Mouse (Mus musculus): Measurements from ENCODE around the gene Vpreb3. TPM values are rescaled to one million over a fixed set of nuclear protein-coding genes. Genes with fewer than 3 reads are reported as not detected.

The Vpreb3 gene
- total RNA-seq (2021): not detected in 2 replicates
- long read RNA-seq: 0 reads

DNA sequence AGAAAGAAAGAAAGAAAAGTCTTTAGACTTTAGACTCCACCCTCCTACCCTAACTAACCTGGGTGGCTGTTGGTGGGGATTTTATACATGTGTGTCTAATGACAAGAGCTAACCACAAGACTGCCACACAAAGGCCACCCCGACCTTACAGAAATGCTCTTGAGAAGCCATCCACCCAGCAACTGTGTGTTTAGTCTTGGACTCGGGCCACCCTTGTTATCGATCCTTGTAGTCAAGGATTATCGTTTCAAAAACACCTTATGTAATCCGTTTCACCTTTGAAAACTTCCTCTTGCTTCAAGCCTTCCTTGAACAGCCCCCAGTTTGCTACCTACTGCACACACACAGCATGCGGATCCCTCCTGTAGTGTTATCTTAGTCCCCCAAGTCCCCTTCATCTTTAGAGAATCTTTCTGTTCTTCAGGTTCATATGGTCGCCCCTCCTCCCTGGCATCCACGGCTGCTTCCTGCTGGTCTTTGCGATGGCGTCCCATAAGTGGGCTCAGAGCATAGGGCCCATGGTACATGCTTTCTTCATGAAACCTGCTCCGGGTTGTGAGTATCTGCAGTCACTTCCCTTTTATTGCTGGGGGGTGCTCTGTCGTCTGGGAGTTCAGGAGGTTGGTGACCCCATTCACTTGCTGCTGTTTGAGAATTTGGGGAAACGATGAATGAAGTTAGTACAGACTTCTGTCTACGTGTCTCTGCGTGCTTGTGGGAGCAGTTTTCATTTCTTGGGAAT, at the start of gene Vpreb3:
Gene Vpreb3 (plus strand): TSS at position 322 of the 742 bp plus-strand sequence.
- no peak for DNase-seq

DNA sequence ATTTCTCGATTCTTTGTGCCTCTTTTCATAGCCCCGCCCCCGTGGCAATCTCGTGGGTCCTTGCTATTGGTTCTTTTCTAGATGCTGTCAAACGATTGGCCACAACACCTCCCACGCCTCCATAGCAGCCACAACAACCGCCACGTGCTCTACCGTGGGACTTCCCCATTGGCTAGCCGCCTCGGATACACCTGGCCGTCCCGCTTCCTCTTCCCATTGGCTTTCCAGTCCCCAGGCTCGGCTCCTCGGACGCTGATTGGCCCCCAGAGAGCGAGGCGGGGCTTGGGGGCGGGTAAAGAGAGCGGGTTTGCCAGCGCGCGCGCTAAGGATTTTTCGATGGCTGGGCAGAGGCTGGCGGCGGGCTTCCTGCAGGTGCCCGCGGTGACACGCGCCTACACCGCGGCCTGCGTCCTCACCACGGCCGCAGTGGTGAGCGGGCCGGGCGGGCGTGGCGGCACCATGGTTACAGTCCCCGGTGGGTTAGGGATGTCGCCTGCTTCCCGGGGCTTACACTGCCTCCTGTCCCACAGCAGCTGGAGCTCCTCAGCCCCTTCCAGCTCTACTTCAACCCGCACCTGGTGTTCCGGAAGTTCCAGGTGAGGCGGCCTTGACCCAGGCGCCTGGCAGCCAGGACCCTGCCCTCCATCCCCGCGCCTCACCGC, 49.6 kb upstream of the Vpreb3 start, which contains the start of gene Derl3:
Gene Derl3 (plus strand): TSS at position 325 of the 662 bp plus-strand sequence.
- peak; percentile 94 for DNase-seq

DNA sequence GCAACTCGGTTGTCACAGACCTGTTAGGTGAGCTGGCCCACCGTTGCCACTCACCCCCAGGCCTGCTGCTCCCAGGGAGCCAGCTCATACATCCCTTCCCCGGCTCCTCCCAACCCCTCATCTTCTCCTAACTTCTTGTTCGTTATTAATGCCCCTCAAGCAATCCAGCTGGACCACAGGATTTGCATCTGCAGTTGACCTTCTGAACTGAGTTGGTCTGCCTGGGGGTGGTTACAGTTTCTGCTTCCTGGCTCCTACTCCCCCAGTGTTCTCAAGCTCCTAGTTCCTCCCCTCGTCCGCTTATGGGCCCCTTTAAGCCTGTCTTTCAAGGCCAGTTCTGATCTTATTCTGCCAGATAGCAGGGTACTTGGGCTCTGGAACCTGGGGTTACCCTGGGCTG, 48.3 kb upstream of the Vpreb3 start:
- DNase-seq: no peak

DNA sequence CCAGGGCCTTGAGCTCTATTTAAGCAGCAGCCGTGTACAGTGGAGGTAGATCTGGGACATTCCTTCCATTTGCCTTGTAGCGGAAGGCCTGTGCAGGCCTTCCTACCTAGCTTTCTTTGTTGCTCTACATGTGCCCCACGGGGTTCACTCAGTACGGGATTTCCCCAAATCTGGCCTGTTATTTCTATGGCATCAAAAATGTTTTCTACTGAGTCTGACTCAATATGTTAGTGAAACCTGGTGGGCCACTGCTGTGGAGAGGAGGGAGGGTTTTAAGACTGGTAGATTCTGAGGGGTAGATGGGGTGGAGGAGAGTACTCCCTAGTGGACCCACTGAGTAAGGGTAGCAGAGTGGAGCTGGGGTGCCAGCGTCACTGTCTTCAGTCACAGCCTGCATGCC, 47.1 kb upstream of the Vpreb3 start:
- no peak for DNase-seq

DNA sequence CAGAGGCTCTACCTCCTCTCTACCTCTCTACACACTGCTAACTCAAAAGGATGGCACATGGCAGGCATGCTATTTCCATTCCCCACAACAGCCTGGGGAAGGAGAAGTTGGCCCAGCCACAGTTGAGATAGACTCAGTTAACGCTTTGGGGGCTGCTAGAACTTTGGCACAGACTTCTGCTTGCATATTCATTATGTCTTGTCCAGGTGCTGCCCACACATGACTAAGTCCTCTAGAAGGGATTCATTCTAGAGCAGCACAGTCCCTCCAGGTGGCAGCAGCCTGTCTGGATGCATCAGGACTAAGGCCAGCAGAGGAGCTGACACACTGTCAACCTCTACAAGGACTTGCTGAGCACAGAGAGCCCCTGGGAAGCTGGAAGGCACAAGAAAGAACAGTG, 46.6 kb upstream of the Vpreb3 start:
- DNase-seq: no peak

DNA sequence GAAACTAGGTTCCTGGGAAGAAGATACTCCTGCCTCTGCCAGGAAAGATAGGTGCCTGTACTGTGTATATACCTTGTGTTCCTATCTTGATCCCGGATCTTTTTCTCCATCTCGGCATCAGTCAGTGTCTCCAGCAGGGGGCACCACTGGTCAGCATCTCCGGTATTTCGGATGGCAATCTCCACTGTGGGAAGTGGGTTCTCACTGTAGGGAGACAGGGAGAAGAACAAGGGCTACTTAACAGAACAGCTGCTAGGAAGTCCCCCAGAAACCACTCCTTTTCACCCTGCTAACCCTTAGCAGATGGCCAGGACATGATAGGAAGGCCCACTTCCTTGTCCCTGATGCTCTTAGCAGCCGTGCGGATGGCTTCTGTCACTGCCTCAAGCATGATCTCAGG, 45.5 kb upstream of the Vpreb3 start:
- peak; percentile 81 for DNase-seq

DNA sequence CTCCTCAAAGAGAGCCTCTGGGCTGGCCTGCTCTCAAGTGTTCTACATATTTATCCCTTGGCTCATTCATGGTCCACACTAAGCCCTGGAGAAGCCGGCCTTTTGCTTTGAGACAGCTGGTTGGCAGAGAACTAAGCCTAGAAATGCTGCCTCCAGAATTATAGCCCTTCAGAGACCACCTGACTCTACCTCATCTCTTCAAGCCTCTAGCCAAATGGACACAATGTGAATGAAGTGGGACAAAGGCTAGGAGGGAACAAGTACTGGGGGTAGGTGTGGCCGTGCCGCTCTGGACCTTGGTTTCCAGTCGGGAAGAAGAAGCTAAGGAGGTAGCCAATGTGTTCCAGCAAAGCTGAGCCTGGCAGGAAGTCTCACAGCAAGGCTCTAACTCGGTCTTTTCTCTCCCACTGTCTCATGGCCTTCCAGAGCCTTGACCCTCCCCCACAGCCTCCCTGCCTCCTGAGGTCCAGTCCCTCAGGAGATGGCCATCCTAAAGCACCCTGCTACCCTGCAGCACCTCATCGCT, 44.8 kb upstream of the Vpreb3 start:
- DNase-seq: no peak

DNA sequence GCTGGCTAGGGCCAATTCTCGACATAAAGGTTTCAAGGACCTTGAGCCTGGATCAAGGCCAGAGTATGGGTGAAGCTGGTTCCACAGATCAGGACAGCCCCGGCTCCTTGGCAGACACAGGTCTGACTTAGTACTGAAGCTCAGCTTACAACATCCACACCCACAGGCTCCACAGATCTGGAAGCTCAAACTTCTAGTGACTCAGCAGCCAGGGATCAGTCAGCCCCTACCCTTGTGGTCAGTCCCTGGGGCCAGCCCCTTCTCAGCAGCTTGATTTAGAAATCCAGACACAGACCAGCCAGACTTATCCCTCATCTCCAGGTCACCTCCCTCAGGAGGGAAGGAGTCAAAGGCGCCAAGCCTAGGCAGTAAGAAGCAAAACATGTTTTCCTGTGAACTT, 44.0 kb upstream of the Vpreb3 start:
- DNase-seq: peak; percentile 65

DNA sequence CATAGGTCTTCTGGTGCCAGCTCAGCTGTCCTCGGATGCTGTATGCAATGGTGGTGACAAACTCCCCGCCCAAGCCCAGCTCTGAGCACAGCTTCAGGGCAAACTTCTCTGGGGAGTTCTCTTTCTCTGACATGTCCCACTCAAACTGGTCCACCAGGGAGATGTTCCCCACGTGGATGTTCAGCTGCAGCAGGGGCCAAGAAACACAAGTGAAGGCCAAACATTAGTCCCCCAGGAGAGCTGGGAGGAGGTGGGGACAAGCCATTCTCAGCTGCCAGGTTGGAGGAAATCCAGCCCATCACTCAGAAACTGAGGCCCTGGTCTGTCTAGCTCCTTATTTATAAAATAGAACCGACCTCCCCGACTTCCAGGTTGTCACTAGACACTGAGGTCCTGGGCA, 38.5 kb upstream of the Vpreb3 start:
- DNase-seq: no peak

DNA sequence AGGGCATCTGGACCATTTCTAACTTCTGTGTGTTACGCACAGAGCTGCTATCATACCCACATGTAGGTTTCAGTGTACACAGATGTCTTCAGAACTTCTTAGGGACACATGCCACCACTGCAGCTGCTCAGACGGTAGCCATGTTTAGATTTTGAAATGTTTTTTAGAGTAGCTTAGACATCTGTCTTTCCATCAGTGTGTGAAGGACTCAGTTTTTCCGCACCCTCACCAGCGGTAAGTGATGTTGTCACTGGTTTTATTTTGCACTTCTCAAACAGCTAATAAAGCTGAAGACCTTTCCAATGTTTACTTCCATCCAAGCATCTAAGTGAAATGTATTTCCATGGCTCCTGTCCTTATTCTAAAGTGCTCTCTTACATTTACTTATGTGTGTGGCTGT, 36.0 kb upstream of the Vpreb3 start:
- DNase-seq: no peak

DNA sequence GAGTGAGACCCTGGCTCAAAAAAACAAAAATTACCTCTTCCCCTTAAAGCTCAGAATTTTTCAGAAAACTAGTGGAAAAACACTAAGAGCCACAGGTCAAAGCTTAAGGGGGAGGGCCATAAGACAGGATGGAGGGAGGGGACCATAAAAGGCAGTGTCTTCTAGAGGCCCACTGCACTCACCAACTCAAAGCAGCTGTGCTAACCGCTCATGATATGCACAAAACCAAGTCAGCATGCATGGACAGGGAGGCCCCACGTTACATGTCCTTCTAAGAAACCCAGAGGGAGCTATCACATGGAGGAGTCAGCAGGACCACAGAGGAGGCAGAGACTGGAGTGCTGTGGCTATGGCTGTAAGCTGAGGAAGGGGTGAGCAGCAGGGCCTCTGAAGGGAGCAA, 32.2 kb upstream of the Vpreb3 start:
- no peak for DNase-seq

DNA sequence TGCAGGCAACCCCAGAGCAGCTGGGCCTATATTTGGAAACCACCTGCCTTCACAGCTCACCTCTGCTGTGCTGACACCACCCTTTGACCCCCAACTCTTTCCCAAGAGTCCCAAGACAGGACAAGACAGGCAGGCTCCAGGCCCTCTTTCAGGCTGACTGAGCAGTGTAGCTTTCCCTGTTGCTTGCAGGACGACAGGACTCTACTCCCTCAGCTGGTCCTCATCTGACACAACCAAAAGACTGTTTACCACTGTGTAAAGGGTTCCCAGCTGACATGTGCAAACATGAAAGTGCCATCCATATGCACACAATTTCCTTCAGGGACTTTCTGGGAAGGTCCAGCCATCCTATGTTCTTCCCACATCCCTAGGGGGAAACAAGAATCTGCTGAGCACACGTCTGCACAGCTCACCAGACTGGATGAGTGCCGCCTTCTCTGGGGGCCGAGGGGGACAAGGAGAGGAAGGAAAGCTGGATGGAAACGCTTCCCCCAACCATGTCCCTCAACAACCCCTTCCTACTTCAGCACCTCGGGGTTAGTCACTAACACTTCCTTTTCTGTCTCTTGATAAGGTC, 29.8 kb upstream of the Vpreb3 start:
- no peak for DNase-seq

DNA sequence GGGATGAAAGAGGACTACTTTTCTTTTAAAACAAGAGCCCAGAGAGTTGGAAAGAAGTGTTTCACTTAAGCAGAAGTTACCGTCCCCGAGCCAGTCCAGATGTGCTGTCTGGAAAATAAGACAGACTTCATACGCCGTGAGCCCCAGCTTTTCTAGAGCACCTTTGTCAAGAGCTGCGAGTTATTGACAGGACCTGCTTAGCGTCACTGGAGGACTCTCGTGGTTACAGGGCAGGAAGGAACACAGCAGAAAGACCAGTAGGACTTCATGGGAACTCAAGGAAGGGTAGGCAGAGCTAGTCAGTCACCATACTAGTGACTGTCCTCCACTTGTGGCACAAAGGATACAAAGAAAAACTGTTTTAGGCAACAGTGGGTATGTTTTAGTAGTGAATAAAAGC, 27.3 kb upstream of the Vpreb3 start:
- no peak for DNase-seq

DNA sequence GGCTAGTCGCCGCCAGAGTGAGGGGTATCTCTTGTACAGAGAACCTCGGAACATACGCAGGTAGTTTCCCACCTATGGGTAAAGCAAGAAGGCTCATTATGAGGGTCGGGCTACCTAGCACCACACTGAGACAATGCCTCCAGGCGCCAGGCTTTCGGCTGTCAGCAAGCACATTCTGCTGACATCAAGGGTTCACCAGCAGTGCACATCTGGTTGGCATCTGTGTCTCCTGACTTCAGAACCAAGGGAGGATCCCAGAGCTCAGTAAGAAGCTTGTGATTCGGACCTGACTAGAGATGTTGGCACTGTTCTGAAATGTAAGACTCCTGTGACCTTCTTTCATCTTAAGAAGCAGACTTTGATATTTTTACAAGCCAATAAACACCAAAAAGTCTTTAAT, 26.0 kb upstream of the Vpreb3 start:
- DNase-seq: no peak

DNA sequence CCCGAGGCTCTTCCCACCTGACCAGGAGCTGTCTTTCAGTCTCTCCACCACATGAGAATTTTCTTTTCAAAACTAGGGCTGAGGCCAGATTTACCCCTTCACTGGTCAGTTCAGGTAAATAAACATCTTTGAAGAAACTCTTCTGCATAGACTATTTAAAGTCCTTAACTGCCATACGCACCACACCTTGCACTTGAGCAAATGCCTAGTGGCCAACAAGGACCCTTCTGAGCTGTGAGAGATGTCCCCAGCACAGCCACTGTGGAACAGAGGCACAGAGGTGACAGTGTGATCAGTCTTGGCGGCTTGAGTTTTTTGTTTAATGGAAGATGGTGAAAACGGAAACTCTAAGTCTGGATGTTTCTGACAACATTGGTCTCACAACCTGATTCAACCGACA, 23.8 kb upstream of the Vpreb3 start:
- no peak for DNase-seq

DNA sequence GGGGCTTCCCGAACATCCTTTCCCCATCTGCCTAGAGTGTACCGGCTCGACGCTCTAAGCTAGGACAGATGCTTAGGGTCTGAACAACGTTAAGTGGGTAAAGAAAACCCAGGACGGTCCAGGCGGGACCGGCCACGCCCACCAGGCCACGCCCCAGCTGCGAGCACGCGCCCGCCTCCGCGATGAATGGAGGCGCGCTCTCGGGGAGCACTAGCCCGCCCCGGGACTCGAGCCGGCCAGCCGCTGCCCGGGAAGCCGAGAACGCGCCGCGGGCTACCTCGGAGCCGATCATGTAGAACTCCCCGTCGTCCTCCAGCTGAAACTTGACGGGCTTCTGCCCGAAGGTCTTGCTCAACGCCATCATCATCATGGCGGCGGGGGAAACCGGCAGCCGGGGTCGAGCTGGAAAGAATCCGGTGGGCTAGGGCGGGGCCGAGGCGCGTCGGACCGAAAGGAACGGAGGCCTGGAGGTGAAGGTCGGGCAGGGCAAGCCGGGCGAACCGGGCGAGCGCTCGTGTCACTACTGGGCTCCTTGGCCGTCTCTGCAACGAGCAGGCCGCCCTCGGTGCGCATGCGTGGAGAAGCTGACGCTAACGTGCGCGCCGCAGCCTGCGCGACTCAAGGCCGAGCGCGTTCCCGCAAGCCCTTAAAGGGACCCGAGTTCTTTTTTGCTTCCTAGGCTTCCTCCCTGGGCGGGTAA, 21.7 kb upstream of the Vpreb3 start, which contains the start of gene Smarcb1:
Gene Smarcb1 (minus strand): TSS at position 592 of the 700 bp plus-strand sequence.
- peak; percentile 95 for DNase-seq

DNA sequence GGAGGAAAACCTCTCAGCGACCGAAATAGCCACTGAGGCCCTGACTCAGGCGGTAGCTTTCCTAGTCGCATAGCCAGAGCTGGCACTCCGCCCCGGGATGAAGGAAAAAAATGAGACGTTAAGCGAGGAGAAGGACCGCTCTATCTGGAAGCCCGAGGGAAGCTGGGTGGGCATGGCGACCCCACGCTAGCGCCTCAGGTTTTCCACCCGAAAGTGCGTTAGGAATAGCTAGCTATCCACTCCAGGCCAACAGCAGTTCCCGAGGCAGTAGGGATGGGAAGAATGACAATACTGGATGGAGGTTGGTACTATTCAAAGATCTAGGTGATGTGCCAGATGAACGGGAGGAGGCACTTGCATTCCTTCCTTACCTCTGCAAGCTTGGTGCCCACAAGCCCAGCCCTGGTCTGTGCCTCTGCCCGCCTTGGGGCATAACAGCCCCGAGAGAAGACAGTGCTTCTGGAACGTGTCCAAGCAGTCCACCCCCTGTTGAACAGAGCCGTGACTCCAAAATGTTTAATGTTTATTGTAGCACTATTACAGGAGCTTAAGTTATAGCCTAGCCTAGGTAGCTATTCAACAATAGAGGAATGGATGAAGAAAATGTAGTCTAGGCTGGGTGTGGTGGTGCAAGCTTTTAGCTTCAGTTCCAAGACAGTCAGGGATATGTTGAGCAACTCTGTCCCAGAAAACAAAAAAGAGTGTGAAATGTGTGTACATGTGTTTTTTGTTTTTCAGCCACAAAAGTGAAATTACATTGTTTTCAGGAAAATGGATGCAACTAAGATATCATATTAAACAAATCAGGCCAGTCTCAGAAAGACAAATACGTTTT, 20.9 kb upstream of the Vpreb3 start:
- no peak for DNase-seq

DNA sequence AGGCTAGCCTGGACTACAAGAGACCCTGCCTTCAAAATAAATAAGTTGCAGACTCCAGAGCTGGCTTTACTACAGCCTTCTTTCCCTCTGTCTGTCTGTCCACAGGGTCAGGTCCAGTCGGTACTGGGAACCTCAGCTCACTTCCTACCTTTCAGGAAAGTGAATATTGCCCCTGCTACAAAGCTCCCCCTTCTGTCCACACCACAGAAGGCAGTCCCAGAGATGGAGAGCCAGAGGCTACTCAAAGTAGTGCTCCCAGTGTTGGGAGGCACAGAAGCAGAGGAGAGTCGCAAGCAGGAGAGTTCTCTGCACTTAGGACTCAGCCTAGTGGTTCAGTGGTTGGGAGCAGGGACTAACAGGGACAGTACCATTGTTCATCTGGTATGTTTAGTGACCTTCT, 18.5 kb upstream of the Vpreb3 start:
- DNase-seq: no peak

DNA sequence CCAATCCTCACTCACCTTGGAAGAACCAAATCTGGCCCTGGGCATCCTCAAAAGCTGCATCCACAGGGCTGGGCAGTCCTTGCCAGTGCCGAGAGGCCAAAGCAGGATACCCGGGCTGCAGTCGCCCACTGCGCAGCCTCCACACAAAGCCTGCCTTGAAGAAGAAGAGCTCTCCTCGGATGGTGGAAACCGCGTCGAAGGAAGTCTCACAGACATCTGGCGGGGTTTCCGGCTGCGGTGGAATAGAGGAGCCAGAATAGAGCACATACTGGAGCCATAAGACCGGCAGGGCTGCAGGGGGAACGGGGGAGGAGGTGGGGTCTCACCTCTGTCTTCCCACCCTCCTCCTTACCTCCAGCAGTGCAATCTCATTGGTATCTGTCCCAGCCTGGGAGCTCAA, 16.5 kb upstream of the Vpreb3 start:
- no peak for DNase-seq

DNA sequence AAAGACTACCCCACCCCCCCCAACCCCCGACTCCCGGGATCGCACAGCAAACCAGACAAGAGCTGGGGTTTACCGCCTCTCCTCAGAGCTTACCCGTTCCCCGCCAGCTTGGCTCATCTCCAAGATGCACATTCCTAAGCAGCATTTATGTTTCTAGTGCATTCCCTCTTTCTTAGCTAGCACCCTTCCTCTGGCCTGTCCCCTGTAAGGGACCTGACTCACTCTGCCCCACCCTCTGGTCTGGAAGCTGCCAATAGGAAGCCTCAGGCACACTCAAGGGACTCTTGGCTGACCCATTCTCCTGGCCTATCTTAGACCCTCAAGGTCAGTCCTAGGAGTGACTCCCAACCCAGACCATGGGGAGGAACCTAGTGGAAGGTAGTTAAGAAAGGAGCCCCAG, 12.6 kb upstream of the Vpreb3 start:
- DNase-seq: no peak

DNA sequence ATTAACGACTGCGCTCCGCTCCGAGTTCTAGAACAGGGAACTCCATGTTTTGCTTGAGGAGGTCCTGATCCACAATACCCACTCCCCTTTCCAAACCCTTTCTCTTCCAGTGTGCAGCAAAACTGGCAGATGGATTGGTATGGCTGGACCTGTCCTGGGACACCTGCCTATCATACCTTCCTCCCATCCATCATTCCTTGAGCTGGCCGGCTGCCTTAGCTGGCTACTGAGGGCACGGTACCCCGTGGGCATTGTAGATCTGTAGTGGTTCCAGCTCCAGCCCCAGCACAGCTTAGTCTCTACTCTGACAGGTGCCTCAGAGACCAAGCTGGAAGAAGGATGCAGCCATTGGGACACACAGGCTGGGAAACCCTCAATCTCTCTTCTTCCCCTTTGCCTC, 11.5 kb upstream of the Vpreb3 start:
- no peak for DNase-seq
